8 mouse cellular contexts compared by ENCODE assay signal in genomic region chr13:91807155-91807839, GRCm38 (mm10). TPM values are rescaled to one million over a fixed set of nuclear protein-coding genes. Genes with fewer than 3 reads are reported as not detected.
DNase-seq lines count a peak whose midpoint lies in the region; ATAC-seq and TF ChIP-seq lines count a peak whose summit lies in the region.

Gene Zcchc9 (minus strand): TSS chr13:91807705.

- H3K4me2 ChIP-seq in forebrain, embryonic 14.5 days (ENCODE audit: low read length): peak within 1 kb of the TSS; percentile 55
- H3K4me2 ChIP-seq in neural tube, embryonic 15.5 days: peak within 1 kb of the TSS; percentile 70

- peaks cover 12% of the 10 kb centered on the region for H3K36me3 ChIP-seq in ES-Bruce4 (ENCODE audit: control insufficient read depth, insufficient read depth, low read length, poor library complexity, severe bottlenecking)
- peaks cover 17% of the 10 kb centered on the region for H3K36me3 ChIP-seq in forebrain, embryonic 14.5 days (ENCODE audit: control insufficient read depth, insufficient read depth, low read length)
- peaks cover 17% of the 10 kb centered on the region for H3K36me3 ChIP-seq in neural tube, embryonic 15.5 days

- no peak for TF ChIP-seq CTCF in ES-Bruce4 (IDR thresholded peaks at IDR 0.05; ENCODE audit: low read depth, low read length)

- peak within 1 kb of the TSS; percentile 83 for H3K4me3 ChIP-seq in ES-Bruce4 (ENCODE audit: low read depth, low read length)
- peak within 1 kb of the TSS; percentile 94 for H3K4me3 ChIP-seq in forebrain, embryonic 14.5 days (ENCODE audit: low read depth, low read length)
- H3K4me3 ChIP-seq in neural tube, embryonic 15.5 days (replicated peaks): peak within 1 kb of the TSS; percentile 100

- no peaks in the 10 kb centered on the region for H3K27me3 ChIP-seq in ES-Bruce4 (ENCODE audit: control insufficient read depth, insufficient read depth, low read length, poor library complexity, severe bottlenecking)
- H3K27me3 ChIP-seq in forebrain, embryonic 14.5 days (replicated peaks; ENCODE audit: control insufficient read depth, insufficient read depth, low read length): no peaks in the 10 kb centered on the region
- H3K27me3 ChIP-seq in neural tube, embryonic 15.5 days (replicated peaks): no peaks in the 10 kb centered on the region

- no peak for TF ChIP-seq EP300 in ES-Bruce4 (IDR thresholded peaks at IDR 0.05; ENCODE audit: insufficient read depth, low read depth, low read length)

- H3K27ac ChIP-seq in ES-Bruce4 (ENCODE audit: insufficient read depth, low read length): peak within 1 kb of the TSS; percentile 16; the same call in 1 of the 2 replicates
- peak within 1 kb of the TSS; percentile 93 for H3K27ac ChIP-seq in forebrain, embryonic 14.5 days (ENCODE audit: low read depth, low read length)
- peak within 1 kb of the TSS; percentile 97 for H3K27ac ChIP-seq in neural tube, embryonic 15.5 days (replicated peaks)

- DNase-seq in forebrain, embryonic 14.5 days (ENCODE audit: low spot score): peak; percentile 95
- peak; percentile 88 to 92 for DNase-seq in heart, postnatal 14 days
- peak; percentile 92 for DNase-seq in layer of hippocampus, adult 11-12 months (ENCODE audit: low spot score)
- DNase-seq in lung, adult 18-20 months: peak; percentile 87 to 90
- DNase-seq in testis, postnatal 14 days (ENCODE audit: low spot score): peak; percentile 87

- peak; percentile 98 for ATAC-seq in cerebellum, adult (ENCODE audit: insufficient number of reproducible peaks, low FRiP score, low TSS enrichment)
- ATAC-seq in forebrain, embryonic 14.5 days: peak; percentile 99
- ATAC-seq in neural tube, embryonic 15.5 days (ENCODE audit: low FRiP score): peak; percentile 99

- H3K4me1 ChIP-seq in ES-Bruce4 (ENCODE audit: control insufficient read depth, insufficient read depth, low read length): no peaks in the 10 kb centered on the region
- H3K4me1 ChIP-seq in forebrain, embryonic 14.5 days (ENCODE audit: control insufficient read depth, insufficient read depth, low read length): peaks cover 5% of the 10 kb centered on the region
- peaks cover 11% of the 10 kb centered on the region for H3K4me1 ChIP-seq in neural tube, embryonic 15.5 days

- peak; percentile 64 for TF ChIP-seq POLR2A in ES-Bruce4 (IDR thresholded peaks at IDR 0.05; ENCODE audit: insufficient read depth, low read length)

- intact Hi-C loops in heart, postnatal 14 days (cut with DNase I): loop anchor here (5.0 kb wide), 2 partner anchors 65 to 530 kb away; no protein-coding TSS in a partner anchor

- H3K9ac ChIP-seq in ES-Bruce4 (ENCODE audit: low read depth, poor library complexity, severe bottlenecking): peak within 1 kb of the TSS; percentile 88
- H3K9ac ChIP-seq in forebrain, embryonic 14.5 days (ENCODE audit: low read length): peak within 1 kb of the TSS; percentile 96
- H3K9ac ChIP-seq in neural tube, embryonic 15.5 days (replicated peaks): peak within 1 kb of the TSS; percentile 99

- H3K9me3 ChIP-seq in ES-Bruce4 (replicated peaks; ENCODE audit: control insufficient read depth, insufficient read depth, low read length, poor library complexity, severe bottlenecking): no peaks in the 10 kb centered on the region
- H3K9me3 ChIP-seq in forebrain, embryonic 14.5 days (replicated peaks; ENCODE audit: control insufficient read depth, low read length): no peaks in the 10 kb centered on the region
- H3K9me3 ChIP-seq in neural tube, embryonic 15.5 days (replicated peaks): no peaks in the 10 kb centered on the region

- under 1% methylated on average over 49 of the region's 50 CpGs for WGBS in forebrain, embryonic 14.5 days
- WGBS in neural tube, embryonic 15.5 days: under 1% methylated on average over 50 of the region's 50 CpGs

RNA-seq across cellular contexts. Expression of gene Zcchc9, which starts in this region (rescaled TPM):
- polyA plus RNA-seq in ES-Bruce4 (2011; ENCODE audit: insufficient read depth, insufficient read length, low read depth, missing spikeins): 33.7 and 36.8 TPM in 2 replicates
- 9.8 and 12.8 TPM in 2 replicates for polyA plus RNA-seq in forebrain, embryonic 14.5 days (2014; fragmentation: Nextera tagmentation; extraction: Ambion mirVana)
- total RNA-seq in heart, postnatal 14 days (2021): 10 to 100 TPM; 13.9 to 19.5 TPM
- polyA plus RNA-seq in neural tube, embryonic 15.5 days (2015; fragmentation: Nextera tagmentation; extraction: Ambion mirVana): 18.7 and 19.7 TPM in 2 replicates

Comparison
In these comparisons a context has a peak if more than half of its experiments do, and no peak if none do; other contexts are left out.
1. Peak in every context shown above with its lines: DNase-seq, ATAC-seq, H3K4me3 ChIP-seq and H3K27ac ChIP-seq.
2. H3K27ac ChIP-seq: peak in every context shown above with its lines; median percentile 97 in neural tube, embryonic 15.5 days; 93 in forebrain, embryonic 14.5 days; 16 in ES-Bruce4.